Mouse (Mus musculus): ENCODE results near the gene Alyref. TPM values are rescaled to one million over a fixed set of nuclear protein-coding genes. Genes with fewer than 3 reads are reported as not detected.

Alyref gene
- polyA plus RNA-seq (2012; ENCODE audit: insufficient read depth, insufficient read length, low replicate concordance, missing spikeins) = not detected in 2 replicates

DNA sequence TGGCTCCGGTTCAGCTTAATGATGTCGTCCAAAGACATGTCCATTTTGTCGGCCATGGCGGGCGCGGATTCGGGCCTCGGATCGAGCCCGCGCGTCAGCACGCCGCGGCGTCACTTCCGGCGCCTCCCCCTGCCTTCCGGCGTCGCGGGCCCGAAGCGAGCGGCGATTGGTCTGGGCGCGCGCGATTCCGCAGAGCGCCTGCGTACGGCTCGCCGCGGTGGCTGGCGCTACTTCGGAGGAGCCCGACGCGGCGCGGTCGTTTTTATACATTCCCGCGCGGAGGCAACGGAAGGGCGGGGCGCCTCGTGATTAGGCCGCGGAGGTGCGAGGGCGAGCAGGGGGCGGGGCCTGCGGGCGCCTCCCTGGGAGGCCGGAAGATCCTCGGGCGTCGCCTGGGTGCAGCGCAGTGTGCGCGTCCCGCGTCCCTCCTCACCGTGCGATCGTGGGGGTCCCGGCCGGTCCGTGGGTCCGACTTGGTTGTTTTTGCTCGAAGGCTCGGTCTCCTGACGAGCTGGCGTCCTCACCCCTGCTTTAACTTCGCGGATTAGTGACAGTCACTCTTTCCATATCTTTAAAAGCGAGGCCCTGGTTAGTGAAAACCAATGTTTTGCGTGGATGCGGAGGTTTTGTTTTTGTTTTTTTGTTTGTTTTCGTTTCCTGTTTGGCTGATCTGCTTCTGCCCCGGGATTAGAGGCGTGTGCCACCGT, at the start of gene Alyref, which contains the start of gene Anapc11:
Alyref (minus strand) TSS at position 83 of the 707 bp plus-strand sequence.
Anapc11 (plus strand) TSS at position 139 of the 707 bp plus-strand sequence.
- H3K4me1 ChIP-seq (ENCODE audit: control insufficient read depth, insufficient read depth, low read length) = peaks cover 16% of the 10 kb centered on the region
- WGBS = under 1% methylated on average over 88 of the region's 88 CpGs
- H3K4me3 ChIP-seq (ENCODE audit: insufficient read depth, low read depth, low read length) = peak within 1 kb of the TSS; percentile 86
- H3K27ac ChIP-seq (ENCODE audit: insufficient read depth, low read depth, low read length) = no peak within 1 kb of the TSS; the same call in 1 of the 2 replicates
- TF ChIP-seq CTCF (IDR thresholded peaks at IDR 0.05; ENCODE audit: insufficient read depth, low read depth, low read length) (no peak), POLR2A (IDR thresholded peaks at IDR 0.05; ENCODE audit: insufficient read depth, low read depth, low read length) (0 out of 2 replicates have a peak, but pooled peaks have one; percentile 58)

DNA sequence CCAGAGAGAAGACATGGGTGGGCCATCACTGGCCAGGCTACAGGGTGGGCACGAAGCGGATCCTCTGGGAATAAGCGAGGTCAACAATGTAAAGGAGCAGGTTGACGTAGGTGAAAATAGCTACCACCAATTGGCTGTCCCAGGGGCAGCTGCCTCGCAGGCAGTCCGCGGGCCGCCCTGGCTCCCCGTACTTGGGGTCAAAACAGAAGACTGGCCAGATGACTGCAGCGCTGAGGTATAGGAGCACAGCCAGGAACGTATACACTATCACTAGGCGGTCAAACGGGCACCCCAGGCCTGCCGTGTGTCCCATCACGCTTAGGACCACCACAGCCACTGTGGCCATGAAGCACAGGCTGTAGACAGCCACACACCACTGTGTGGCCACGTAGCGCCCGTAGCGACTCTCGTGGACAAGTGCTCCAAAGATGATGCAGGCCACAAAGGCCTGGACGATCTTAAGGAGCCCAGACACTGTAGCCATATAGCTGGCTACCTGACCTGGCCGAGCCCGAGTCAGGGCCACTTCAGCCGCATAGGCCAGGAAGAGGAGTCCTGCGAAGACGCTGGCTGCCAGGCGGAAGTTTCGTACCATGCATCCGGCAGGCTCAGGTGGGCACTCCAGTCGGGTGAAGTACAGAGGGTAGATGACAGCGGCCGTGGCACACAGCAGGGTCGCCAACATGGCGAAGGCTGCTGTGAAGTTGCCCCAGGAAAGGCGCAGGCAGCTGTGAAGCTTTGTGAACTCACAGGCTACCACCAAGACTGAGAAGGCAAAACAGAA, 49.1 kb upstream of the Alyref start:
- H3K4me1 ChIP-seq (ENCODE audit: control insufficient read depth, insufficient read depth, low read length) = peaks cover 27% of the 10 kb centered on the region
- H3K4me3 ChIP-seq (ENCODE audit: insufficient read depth, low read depth, low read length) = peak overlapping the region; percentile 75
- peak overlapping the region; percentile 97 for H3K27ac ChIP-seq (ENCODE audit: insufficient read depth, low read depth, low read length)
- TF ChIP-seq POLR2A (IDR thresholded peaks at IDR 0.05; ENCODE audit: insufficient read depth, low read depth, low read length) (no peak), CTCF (IDR thresholded peaks at IDR 0.05; ENCODE audit: insufficient read depth, low read depth, low read length) (no peak)
- 83% methylated on average over 35 of the region's 35 CpGs for WGBS

DNA sequence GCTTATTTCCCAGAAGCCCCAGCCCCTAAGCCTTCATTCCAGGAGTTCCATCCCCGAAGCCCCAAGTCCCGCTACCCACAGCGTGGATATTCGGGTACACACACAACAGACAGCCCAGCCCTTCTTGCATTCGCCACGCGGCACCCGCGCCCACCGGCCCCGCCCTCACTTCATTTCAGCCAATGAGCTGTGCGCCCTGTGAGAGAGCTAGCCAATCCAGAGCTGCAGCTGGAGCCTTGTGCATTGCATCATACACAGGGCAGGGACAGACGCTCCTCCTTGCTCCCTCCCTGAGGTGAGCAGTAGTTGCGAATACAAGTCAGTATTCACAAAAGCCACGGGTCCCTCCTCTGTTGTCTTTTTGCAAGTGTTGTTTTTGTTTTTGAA, 45.4 kb upstream of the Alyref start, which contains the start of gene Pycr1:
Pycr1 (minus strand) TSS at position 169 of the 387 bp plus-strand sequence.
- Histone ChIP-seq H3K4me1 (ENCODE audit: control insufficient read depth, insufficient read depth, low read length) (peaks cover 27% of the 10 kb centered on the region), H3K4me3 (ENCODE audit: insufficient read depth, low read depth, low read length) (peak within 1 kb of the TSS; percentile 55), H3K27ac (ENCODE audit: insufficient read depth, low read depth, low read length) (no peak within 1 kb of the TSS)
- 0% methylated on average over 15 of the region's 15 CpGs for WGBS
- TF ChIP-seq POLR2A (IDR thresholded peaks at IDR 0.05; ENCODE audit: insufficient read depth, low read depth, low read length) (no peak), CTCF (IDR thresholded peaks at IDR 0.05; ENCODE audit: insufficient read depth, low read depth, low read length) (no peak)

DNA sequence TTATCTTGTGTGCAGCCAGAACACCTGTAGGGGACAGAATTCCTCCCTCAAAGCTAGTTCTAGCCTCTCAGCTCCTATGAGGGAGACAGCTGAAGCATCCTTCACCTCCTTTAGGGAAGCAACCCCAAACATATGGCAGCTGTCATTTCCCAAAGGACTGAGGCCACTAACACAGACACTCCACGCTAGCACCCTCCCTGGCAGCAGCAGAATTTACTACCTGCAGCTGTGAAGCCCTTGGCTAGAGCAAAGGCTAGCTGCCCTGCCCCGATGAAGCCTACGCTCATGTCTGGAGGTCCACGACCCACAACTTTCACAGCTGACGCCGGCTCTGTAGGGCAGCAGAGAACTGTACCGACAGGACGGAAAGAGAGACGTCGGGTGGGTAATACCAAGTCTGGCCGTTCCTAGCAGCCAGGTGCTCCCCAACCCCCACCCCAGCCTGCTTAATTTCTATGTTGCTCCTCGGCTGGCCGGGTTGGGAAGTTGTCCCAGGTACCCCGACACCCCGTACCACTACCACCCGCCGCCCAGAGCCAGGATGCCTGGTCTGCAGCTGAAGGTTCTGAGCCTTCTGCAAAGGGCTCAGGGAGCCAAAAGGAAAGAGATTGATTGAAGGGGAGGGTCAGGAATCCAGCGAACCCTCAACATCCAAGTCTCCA, 44.9 kb upstream of the Alyref start:
- H3K27ac ChIP-seq (ENCODE audit: insufficient read depth, low read depth, low read length) = no peak overlapping the region
- TF ChIP-seq CTCF (IDR thresholded peaks at IDR 0.05; ENCODE audit: insufficient read depth, low read depth, low read length) (no peak), POLR2A (IDR thresholded peaks at IDR 0.05; ENCODE audit: insufficient read depth, low read depth, low read length) (no peak)
- peaks cover 27% of the 10 kb centered on the region for H3K4me1 ChIP-seq (ENCODE audit: control insufficient read depth, insufficient read depth, low read length)
- 1% methylated on average over 18 of the region's 18 CpGs for WGBS
- peak overlapping the region; percentile 55 for H3K4me3 ChIP-seq (ENCODE audit: insufficient read depth, low read depth, low read length)

DNA sequence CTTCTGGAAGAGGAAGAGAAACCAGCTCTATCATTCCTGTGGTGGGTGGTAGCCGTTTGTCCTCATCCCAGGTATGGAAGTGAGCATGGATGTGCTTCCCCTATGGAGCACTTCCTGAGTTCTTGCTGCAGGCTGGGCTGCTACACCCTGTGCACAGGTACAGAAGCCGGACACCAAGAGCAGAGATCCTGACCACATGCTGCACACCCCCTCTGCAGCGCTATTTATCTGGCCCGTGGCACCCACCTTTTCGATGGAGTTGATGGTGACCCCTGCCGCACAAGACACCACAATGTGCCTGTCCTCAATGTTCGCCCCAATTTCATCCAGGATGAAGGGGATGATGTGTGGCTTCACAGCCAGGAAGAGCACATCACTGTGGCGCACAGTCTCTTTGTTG, 43.7 kb upstream of the Alyref start:
- TF ChIP-seq CTCF (IDR thresholded peaks at IDR 0.05; ENCODE audit: insufficient read depth, low read depth, low read length) (no peak), POLR2A (IDR thresholded peaks at IDR 0.05; ENCODE audit: insufficient read depth, low read depth, low read length) (no peak)
- peaks cover 16% of the 10 kb centered on the region for H3K4me1 ChIP-seq (ENCODE audit: control insufficient read depth, insufficient read depth, low read length)
- no peak overlapping the region for H3K4me3 ChIP-seq (ENCODE audit: insufficient read depth, low read depth, low read length)
- 92% methylated on average over 8 of the region's 8 CpGs for WGBS
- H3K27ac ChIP-seq (ENCODE audit: insufficient read depth, low read depth, low read length) = no peak overlapping the region

DNA sequence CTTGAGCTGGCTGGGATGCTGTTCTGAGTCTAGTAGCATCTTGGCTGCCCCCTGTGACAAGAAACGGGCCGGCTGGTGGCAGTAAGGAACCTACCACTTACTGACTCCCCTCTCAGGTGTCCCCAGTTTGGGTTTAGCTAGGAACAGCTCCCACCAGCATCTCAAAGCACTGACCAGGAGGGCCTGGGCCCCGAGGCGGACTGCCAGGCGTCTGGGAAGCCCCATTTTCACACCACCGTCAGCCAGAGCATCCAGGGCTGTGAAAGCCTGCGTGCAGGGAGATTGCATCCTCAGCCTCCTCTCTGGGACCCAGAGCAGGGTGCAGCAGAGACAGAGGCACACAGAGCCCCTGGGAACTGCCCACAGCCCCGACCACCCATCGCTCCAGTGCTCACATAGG, 43.1 kb upstream of the Alyref start:
- H3K27ac ChIP-seq (ENCODE audit: insufficient read depth, low read depth, low read length) = no peak overlapping the region
- H3K4me3 ChIP-seq (ENCODE audit: insufficient read depth, low read depth, low read length) = no peak overlapping the region
- 71% methylated on average over 9 of the region's 9 CpGs for WGBS
- no peak for TF ChIP-seq CTCF (IDR thresholded peaks at IDR 0.05; ENCODE audit: insufficient read depth, low read depth, low read length)
- no peak for TF ChIP-seq POLR2A (IDR thresholded peaks at IDR 0.05; ENCODE audit: insufficient read depth, low read depth, low read length)
- peaks cover 12% of the 10 kb centered on the region for H3K4me1 ChIP-seq (ENCODE audit: control insufficient read depth, insufficient read depth, low read length)

DNA sequence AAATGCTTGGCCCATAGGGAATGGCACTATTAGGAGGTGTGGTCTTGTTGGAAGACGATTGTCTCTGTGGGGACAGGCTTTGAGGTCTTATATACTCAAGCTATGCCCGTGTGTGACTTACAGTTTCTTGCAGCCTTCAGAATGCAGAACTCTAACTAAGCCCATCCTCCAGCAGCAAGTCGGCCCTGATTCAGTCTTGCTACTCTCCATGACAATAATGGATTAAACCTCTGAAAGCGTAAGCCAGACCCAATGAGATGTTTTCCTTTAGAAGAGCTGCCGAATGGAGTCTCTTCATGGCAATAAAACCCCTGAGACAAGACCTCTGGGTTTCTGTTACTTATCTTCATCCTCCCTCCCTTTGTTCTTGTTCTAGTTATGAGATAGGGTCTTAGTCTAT, 36.6 kb upstream of the Alyref start:
- H3K27ac ChIP-seq (ENCODE audit: insufficient read depth, low read depth, low read length) = no peak overlapping the region
- no peak overlapping the region for H3K4me3 ChIP-seq (ENCODE audit: insufficient read depth, low read depth, low read length)
- peaks cover 26% of the 10 kb centered on the region for H3K4me1 ChIP-seq (ENCODE audit: control insufficient read depth, insufficient read depth, low read length)
- 75% methylated on average over 5 of the region's 5 CpGs for WGBS
- no peak for TF ChIP-seq CTCF (IDR thresholded peaks at IDR 0.05; ENCODE audit: insufficient read depth, low read depth, low read length)
- no peak for TF ChIP-seq POLR2A (IDR thresholded peaks at IDR 0.05; ENCODE audit: insufficient read depth, low read depth, low read length)

DNA sequence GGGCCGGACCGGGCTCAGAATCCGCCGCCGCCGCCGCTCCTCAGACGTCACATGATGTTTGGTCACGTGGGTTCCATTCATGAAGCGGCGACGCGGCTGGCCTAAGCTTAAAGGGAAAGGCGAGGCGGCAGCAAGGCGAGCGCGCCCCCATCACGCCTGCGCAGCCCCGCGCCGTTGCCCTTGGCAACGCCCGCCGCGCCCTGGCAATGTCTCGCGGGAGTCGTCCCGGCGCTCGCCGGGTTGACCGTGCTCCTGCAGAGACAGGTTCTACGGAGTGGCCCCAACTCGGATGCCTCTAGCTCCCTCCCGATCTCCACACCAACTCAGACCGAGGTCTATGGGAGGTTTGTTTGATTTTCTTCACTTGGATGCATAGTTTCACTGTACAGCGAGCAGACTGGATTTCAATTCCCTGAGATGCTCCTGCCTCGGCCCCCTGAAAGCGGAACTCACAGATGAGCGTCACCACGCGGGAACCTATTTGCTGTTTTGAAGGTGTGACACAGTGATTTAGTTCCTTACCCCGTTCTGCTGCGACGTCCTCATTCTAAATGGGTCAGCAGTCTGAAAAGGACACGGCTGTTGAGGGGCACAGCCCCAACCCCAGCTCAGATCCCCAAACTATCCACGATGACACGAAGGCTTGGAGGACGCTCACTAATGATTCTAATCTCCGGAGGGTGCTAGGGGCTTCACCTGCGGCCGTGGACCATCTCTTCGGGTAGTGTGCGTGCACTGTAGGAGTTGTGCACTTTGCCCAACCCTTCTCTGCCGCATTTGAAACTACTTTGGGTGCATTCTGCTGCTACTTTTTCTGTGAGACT, 35.6 kb upstream of the Alyref start, which contains the start of gene Mafg:
Mafg (minus strand) TSS at position 81 of the 824 bp plus-strand sequence.
- 10% methylated on average over 58 of the region's 58 CpGs for WGBS
- peak within 1 kb of the TSS; percentile 82 for H3K27ac ChIP-seq (ENCODE audit: insufficient read depth, low read depth, low read length)
- H3K4me1 ChIP-seq (ENCODE audit: control insufficient read depth, insufficient read depth, low read length) = peaks cover 37% of the 10 kb centered on the region
- H3K4me3 ChIP-seq (ENCODE audit: insufficient read depth, low read depth, low read length) = peak within 1 kb of the TSS; percentile 97
- TF ChIP-seq CTCF (IDR thresholded peaks at IDR 0.05; ENCODE audit: insufficient read depth, low read depth, low read length) (no peak), POLR2A (IDR thresholded peaks at IDR 0.05; ENCODE audit: insufficient read depth, low read depth, low read length) (peak; percentile 44; the same call in 1 of the 2 replicates)

Data from olfactory bulb, adult 2 months (tissue).